Mouse (Mus musculus): ENCODE results near the gene Csad. TPM values are rescaled to one million over a fixed set of nuclear protein-coding genes. Genes with fewer than 3 reads are reported as not detected.

Gene Csad
- total RNA-seq, 1 experiment, result 47.3 TPM

GRCm38 (mm10) chr15:102248812-102249191 lies 44.3 kb upstream of the Csad start:
- TF ChIP-seq ZNF384 (IDR thresholded peaks at IDR 0.05; ENCODE audit: low read depth, low read length), result peak; percentile 92
- TF ChIP-seq ZC3H11A (IDR thresholded peaks at IDR 0.05; ENCODE audit: borderline replicate concordance, low read depth, low read length), result no peak
- DNase-seq (ENCODE audit: low read depth, low spot score), result no peak
- Histone ChIP-seq H3K4me1 (ENCODE audit: control insufficient read depth in 2 of 2, insufficient read depth in 2 of 2, low read length in 2 of 2, poor library complexity in 1 of 2) (peaks cover 14 to 31% of the 10 kb centered on the region in 2 experiments), H3K27ac (ENCODE audit: insufficient read depth, low read depth, low read length, poor library complexity, severe bottlenecking) (peak overlapping the region; percentile 98; the same call in 1 of the 2 replicates), H3K36me3 (ENCODE audit: control insufficient read depth, insufficient read depth, low read length, poor library complexity, severe bottlenecking) (peaks cover 2% of the 10 kb centered on the region; the same call in 1 of the 2 replicates), H3K4me3 (ENCODE audit: insufficient read depth in 1 of 2, low read depth in 1 of 2, low read length in 2 of 2, poor library complexity in 1 of 2, severe bottlenecking in 1 of 2) (peak overlapping the region; percentile 69 to 93; a peak in 3 of 4 replicates), H3K9ac (ENCODE audit: insufficient read depth, low read depth, low read length, poor library complexity, severe bottlenecking) (peak overlapping the region; percentile 64; the same call in 1 of the 2 replicates), H3K9me3 (ENCODE audit: control insufficient read depth, insufficient read depth, low read depth, low read length) (no peaks in the 10 kb centered on the region)
- in situ Hi-C loops (cut with MboI; ENCODE audit: low sequenced_read_pairs in 2 of 2, unreplicated experiment in 2 of 2), result no loop called here

- Histone ChIP-seq H3K9me3 (ENCODE audit: control insufficient read depth, insufficient read depth, low read depth, low read length) (no peaks in the 10 kb centered on the region), H3K36me3 (ENCODE audit: control insufficient read depth, insufficient read depth, low read length, poor library complexity, severe bottlenecking) (no peaks in the 10 kb centered on the region; the same call in 1 of the 2 replicates), H3K4me1 (ENCODE audit: control insufficient read depth in 2 of 2, insufficient read depth in 2 of 2, low read length in 2 of 2, poor library complexity in 1 of 2) (peaks cover 14 to 30% of the 10 kb centered on the region in 2 experiments), H3K4me3 (ENCODE audit: insufficient read depth in 1 of 2, low read depth in 1 of 2, low read length in 2 of 2, poor library complexity in 1 of 2, severe bottlenecking in 1 of 2) (peak overlapping the region; percentile 69 to 93), H3K9ac (ENCODE audit: insufficient read depth, low read depth, low read length, poor library complexity, severe bottlenecking) (peak overlapping the region; percentile 79; the same call in 1 of the 2 replicates), H3K27ac (ENCODE audit: insufficient read depth, low read depth, low read length, poor library complexity, severe bottlenecking) (peak overlapping the region; percentile 98)
- TF ChIP-seq ZNF384 (IDR thresholded peaks at IDR 0.05; ENCODE audit: low read depth, low read length), result peak; percentile 54; the same call in 1 of the 2 replicates
- no peak for TF ChIP-seq ZC3H11A (IDR thresholded peaks at IDR 0.05; ENCODE audit: borderline replicate concordance, low read depth, low read length)
- in situ Hi-C loops (cut with MboI; ENCODE audit: low sequenced_read_pairs in 2 of 2, unreplicated experiment in 2 of 2), result no loop called here
- no peak for DNase-seq (ENCODE audit: low read depth, low spot score)
These were observed 43.7 kb upstream of the Csad start for GRCm38 (mm10) chr15:102248131-102248811.

- Histone ChIP-seq H3K4me3 (ENCODE audit: insufficient read depth in 1 of 2, low read depth in 1 of 2, low read length in 2 of 2, poor library complexity in 1 of 2, severe bottlenecking in 1 of 2) (peak overlapping the region; percentile 69 to 93), H3K9me3 (ENCODE audit: control insufficient read depth, insufficient read depth, low read depth, low read length) (no peaks in the 10 kb centered on the region), H3K36me3 (ENCODE audit: control insufficient read depth, insufficient read depth, low read length, poor library complexity, severe bottlenecking) (no peaks in the 10 kb centered on the region; the same call in 1 of the 2 replicates), H3K27ac (ENCODE audit: insufficient read depth, low read depth, low read length, poor library complexity, severe bottlenecking) (peak overlapping the region; percentile 98), H3K9ac (ENCODE audit: insufficient read depth, low read depth, low read length, poor library complexity, severe bottlenecking) (peak overlapping the region; percentile 79), H3K4me1 (ENCODE audit: control insufficient read depth in 2 of 2, insufficient read depth in 2 of 2, low read length in 2 of 2, poor library complexity in 1 of 2) (peaks cover 14 to 29% of the 10 kb centered on the region in 2 experiments)
- no peak for DNase-seq (ENCODE audit: low read depth, low spot score)
- in situ Hi-C loops (cut with MboI; ENCODE audit: low sequenced_read_pairs in 2 of 2, unreplicated experiment in 2 of 2), result no loop called here
- TF ChIP-seq ZC3H11A (IDR thresholded peaks at IDR 0.05; ENCODE audit: borderline replicate concordance, low read depth, low read length) (no peak), MAFK (IDR thresholded peaks at IDR 0.05; ENCODE audit: insufficient read depth, low read depth, low read length) (no peak), CHD2 (IDR thresholded peaks at IDR 0.05; ENCODE audit: low read depth, low read length) (no peak), HCFC1 (IDR thresholded peaks at IDR 0.05; ENCODE audit: borderline replicate concordance, insufficient read depth, low read length) (no peak), ZNF384 (IDR thresholded peaks at IDR 0.05; ENCODE audit: low read depth, low read length) (no peak)
These were observed 43.0 kb upstream of the Csad start for GRCm38 (mm10) chr15:102247252-102248130.

- TF ChIP-seq HCFC1 (IDR thresholded peaks at IDR 0.05; ENCODE audit: borderline replicate concordance, insufficient read depth, low read length), result no peak; the same call in 1 of the 2 replicates
- no peak for TF ChIP-seq ZNF384 (IDR thresholded peaks at IDR 0.05; ENCODE audit: low read depth, low read length)
- no peak for TF ChIP-seq ZC3H11A (IDR thresholded peaks at IDR 0.05; ENCODE audit: borderline replicate concordance, low read depth, low read length)
- TF ChIP-seq MAFK (IDR thresholded peaks at IDR 0.05; ENCODE audit: insufficient read depth, low read depth, low read length), result no peak
- no peak for TF ChIP-seq CHD2 (IDR thresholded peaks at IDR 0.05; ENCODE audit: low read depth, low read length)
- H3K4me3 ChIP-seq (ENCODE audit: insufficient read depth in 1 of 2, low read depth in 1 of 2, low read length in 2 of 2, poor library complexity in 1 of 2, severe bottlenecking in 1 of 2), result peak overlapping the region; percentile 69 to 93
- H3K27ac ChIP-seq (ENCODE audit: insufficient read depth, low read depth, low read length, poor library complexity, severe bottlenecking), result peak overlapping the region; percentile 98
- peak overlapping the region; percentile 62; the same call in 1 of the 2 replicates for H3K9ac ChIP-seq (ENCODE audit: insufficient read depth, low read depth, low read length, poor library complexity, severe bottlenecking)
- in situ Hi-C loops (cut with MboI; ENCODE audit: low sequenced_read_pairs in 2 of 2, unreplicated experiment in 2 of 2), result no loop called here
- peaks cover 14 to 24% of the 10 kb centered on the region in 2 experiments for H3K4me1 ChIP-seq (ENCODE audit: control insufficient read depth in 2 of 2, insufficient read depth in 2 of 2, low read length in 2 of 2, poor library complexity in 1 of 2)
- H3K9me3 ChIP-seq (ENCODE audit: control insufficient read depth, insufficient read depth, low read depth, low read length), result no peaks in the 10 kb centered on the region
- peak; percentile 97 for DNase-seq (ENCODE audit: low read depth, low spot score)
- peaks cover under 1% of the 10 kb centered on the region; the same call in 1 of the 2 replicates for H3K36me3 ChIP-seq (ENCODE audit: control insufficient read depth, insufficient read depth, low read length, poor library complexity, severe bottlenecking)
These were observed 42.3 kb upstream of the Csad start for GRCm38 (mm10) chr15:102246866-102247251.

Measured in ES-E14 (cell line).